Mouse (Mus musculus): Measurements from ENCODE around the gene 2900011O08Rik. TPM values are rescaled to one million over a fixed set of nuclear protein-coding genes. Genes with fewer than 3 reads are reported as not detected.
"Not testable (repeated sequence)": the region's sequence is repeated elsewhere in the genome, so short reads cannot be mapped to it uniquely, and the experiment has no call there.

2900011O08Rik gene
- total RNA-seq, 1 experiment from 2014 or later: not detected

- ATAC-seq (replicated peaks; ENCODE audit: insufficient number of reproducible peaks, low FRiP score, low TSS enrichment, poor library complexity, severe bottlenecking): no peak
Observed at GRCm38 (mm10) chr16:14055271-14055670, 68.9 kb downstream of the 2900011O08Rik start.

GRCm38 (mm10) chr16:14056734-14057133 lies 70.3 kb downstream of the 2900011O08Rik start:
- ATAC-seq (replicated peaks; ENCODE audit: insufficient number of reproducible peaks, low FRiP score, low TSS enrichment, poor library complexity, severe bottlenecking): no peak

GRCm38 (mm10) chr16:14058541-14058940 lies 72.1 kb downstream of the 2900011O08Rik start:
- ATAC-seq (replicated peaks; ENCODE audit: insufficient number of reproducible peaks, low FRiP score, low TSS enrichment, poor library complexity, severe bottlenecking): no peak

GRCm38 (mm10) chr16:14059118-14059854 lies 72.9 kb downstream of the 2900011O08Rik start:
- no peak for ATAC-seq (replicated peaks; ENCODE audit: insufficient number of reproducible peaks, low FRiP score, low TSS enrichment, poor library complexity, severe bottlenecking)

- ATAC-seq (replicated peaks; ENCODE audit: insufficient number of reproducible peaks, low FRiP score, low TSS enrichment, poor library complexity, severe bottlenecking): no peak
Observed at GRCm38 (mm10) chr16:14059869-14060268, 73.5 kb downstream of the 2900011O08Rik start.

GRCm38 (mm10) chr16:14066571-14066970 lies 80.2 kb downstream of the 2900011O08Rik start:
- ATAC-seq (replicated peaks; ENCODE audit: insufficient number of reproducible peaks, low FRiP score, low TSS enrichment, poor library complexity, severe bottlenecking): not testable (repeated sequence)

GRCm38 (mm10) chr16:14068701-14069100 lies 82.3 kb downstream of the 2900011O08Rik start:
- not testable (repeated sequence) for ATAC-seq (replicated peaks; ENCODE audit: insufficient number of reproducible peaks, low FRiP score, low TSS enrichment, poor library complexity, severe bottlenecking)

GRCm38 (mm10) chr16:14070471-14071169 lies 84.2 kb downstream of the 2900011O08Rik start:
- ATAC-seq (replicated peaks; ENCODE audit: insufficient number of reproducible peaks, low FRiP score, low TSS enrichment, poor library complexity, severe bottlenecking): no peak

- ATAC-seq (replicated peaks; ENCODE audit: insufficient number of reproducible peaks, low FRiP score, low TSS enrichment, poor library complexity, severe bottlenecking): no peak
Observed at GRCm38 (mm10) chr16:14082925-14083324, 96.5 kb downstream of the 2900011O08Rik start.

- ATAC-seq (replicated peaks; ENCODE audit: insufficient number of reproducible peaks, low FRiP score, low TSS enrichment, poor library complexity, severe bottlenecking): peak; percentile 89
Observed at GRCm38 (mm10) chr16:14088249-14088648, 101.8 kb downstream of the 2900011O08Rik start.

GRCm38 (mm10) chr16:14089296-14089695 lies 102.9 kb downstream of the 2900011O08Rik start:
- ATAC-seq (replicated peaks; ENCODE audit: insufficient number of reproducible peaks, low FRiP score, low TSS enrichment, poor library complexity, severe bottlenecking): no peak

- ATAC-seq (replicated peaks; ENCODE audit: insufficient number of reproducible peaks, low FRiP score, low TSS enrichment, poor library complexity, severe bottlenecking): no peak
Observed at GRCm38 (mm10) chr16:14091771-14092170, 105.4 kb downstream of the 2900011O08Rik start.

GRCm38 (mm10) chr16:14105891-14106290 lies 119.5 kb downstream of the 2900011O08Rik start:
- ATAC-seq (replicated peaks; ENCODE audit: insufficient number of reproducible peaks, low FRiP score, low TSS enrichment, poor library complexity, severe bottlenecking): no peak

- 0 out of 2 replicates have a peak, but pooled peaks have one; percentile 27 for ATAC-seq (replicated peaks; ENCODE audit: insufficient number of reproducible peaks, low FRiP score, low TSS enrichment, poor library complexity, severe bottlenecking)
Observed at GRCm38 (mm10) chr16:14109651-14110230, 123.3 kb downstream of the 2900011O08Rik start.

GRCm38 (mm10) chr16:14110922-14111321 lies 124.5 kb downstream of the 2900011O08Rik start:
- no peak for ATAC-seq (replicated peaks; ENCODE audit: insufficient number of reproducible peaks, low FRiP score, low TSS enrichment, poor library complexity, severe bottlenecking)

GRCm38 (mm10) chr16:14112133-14112532 lies 125.7 kb downstream of the 2900011O08Rik start:
- ATAC-seq (replicated peaks; ENCODE audit: insufficient number of reproducible peaks, low FRiP score, low TSS enrichment, poor library complexity, severe bottlenecking): no peak; the same call in 1 of the 2 replicates

- no peak; the same call in 1 of the 2 replicates for ATAC-seq (replicated peaks; ENCODE audit: insufficient number of reproducible peaks, low FRiP score, low TSS enrichment, poor library complexity, severe bottlenecking)
Observed at GRCm38 (mm10) chr16:14112742-14113141, 126.3 kb downstream of the 2900011O08Rik start.

GRCm38 (mm10) chr16:14117299-14117698 lies 130.9 kb downstream of the 2900011O08Rik start:
- no peak for ATAC-seq (replicated peaks; ENCODE audit: insufficient number of reproducible peaks, low FRiP score, low TSS enrichment, poor library complexity, severe bottlenecking)

GRCm38 (mm10) chr16:14120941-14121340 lies 134.5 kb downstream of the 2900011O08Rik start:
- ATAC-seq (replicated peaks; ENCODE audit: insufficient number of reproducible peaks, low FRiP score, low TSS enrichment, poor library complexity, severe bottlenecking): no peak

Measured in monocyte, adult 5-6 weeks (primary cell).